ENCODE assay signal across 13 mouse cellular contexts in the genomic region with DNA sequence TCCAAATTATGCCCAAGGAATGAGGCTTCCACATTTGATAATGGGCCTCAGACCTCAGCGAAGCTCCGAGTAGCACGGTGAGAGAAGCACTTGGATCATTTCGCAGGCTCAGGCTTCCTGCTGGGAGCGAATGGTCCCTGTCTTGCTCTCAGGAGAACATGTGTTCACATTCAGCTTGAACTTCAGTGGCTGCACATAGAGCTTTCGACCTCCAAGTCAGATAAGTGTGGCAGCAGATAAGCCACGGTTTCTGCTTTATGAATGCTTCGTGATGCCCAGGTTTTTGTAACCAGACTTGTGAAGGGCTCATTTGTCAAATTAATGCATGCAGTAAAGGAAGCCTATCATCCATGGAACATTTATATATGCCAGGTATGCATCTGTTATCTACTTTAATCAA. TPM values are rescaled to one million over a fixed set of nuclear protein-coding genes. Genes with fewer than 3 reads are reported as not detected.
DNase-seq lines count a peak whose midpoint lies in the region; ATAC-seq lines count a peak whose summit lies in the region.
"Had no signal": no experiment of that assay in that cellular context is flagged by ENCODE, and none has a peak within 500 bp of the region (broad histone marks: within the 10 kb centered on the region; RNA-seq: fewer than 3 reads in every experiment).

No protein-coding gene starts in this region.

- H3K4me1 ChIP-seq in heart, embryonic 13.5 days = peaks cover 10% of the 10 kb centered on the region
- H3K4me1 ChIP-seq in liver, embryonic 16.5 days (ENCODE audit: control insufficient read depth, low read depth, low read length) = peaks cover 12% of the 10 kb centered on the region

- 45% methylated on average over 8 of the region's 8 CpGs for WGBS in heart, embryonic 13.5 days
- WGBS in liver, embryonic 16.5 days (ENCODE audit: insufficient replicate concordance) = 60% methylated on average over 8 of the region's 8 CpGs

- DNase-seq in heart, postnatal 14 days = no peak
- peak; percentile 19 for DNase-seq in brain, adult 2 months (ENCODE audit: low read depth, low spot score)
- peak; percentile 39 for DNase-seq in cerebellum, adult 9-10 months
- DNase-seq in frontal cortex, postnatal 36 days (ENCODE audit: low spot score in 2 of 2) = no peak
- DNase-seq: lung, postnatal 4 days; midbrain, embryonic 14.5 days; right cerebral cortex, adult 18-20 months had no signal

- H3K4me2 ChIP-seq in heart, embryonic 13.5 days = peak overlapping the region; percentile 79; the same call in 1 of the 2 replicates
- H3K4me2 ChIP-seq in liver, embryonic 16.5 days (ENCODE audit: low read depth, low read length) = no peak overlapping the region

- H3K9ac ChIP-seq in heart, embryonic 13.5 days = 0 out of 2 replicates have a peak overlapping the region, but pooled peaks have one; percentile 67
- peak overlapping the region; percentile 20; the same call in 1 of the 2 replicates for H3K9ac ChIP-seq in liver, embryonic 16.5 days (ENCODE audit: low read depth, low read length)

- ATAC-seq in heart, embryonic 13.5 days (ENCODE audit: extremely low read depth, insufficient number of reproducible peaks, low FRiP score, low TSS enrichment) = no peak
- ATAC-seq in liver, embryonic 16.5 days (ENCODE audit: low read depth) = no peak
- ATAC-seq in inflammation-experienced regulatory T-cells, adult 6 months = no peak
- ATAC-seq: activated CD4-positive, CD25-positive, alpha-beta regulatory T cell, adult 4 months had no signal

- H3K4me3 ChIP-seq in heart, embryonic 13.5 days = no peak overlapping the region
- H3K4me3 ChIP-seq in liver, embryonic 16.5 days (ENCODE audit: low read depth, low read length) = no peak overlapping the region

- H3K9me3 ChIP-seq in heart, embryonic 13.5 days = no peaks in the 10 kb centered on the region
- H3K9me3 ChIP-seq in liver, embryonic 16.5 days (replicated peaks; ENCODE audit: control insufficient read depth, low read length) = no peaks in the 10 kb centered on the region
- H3K9me3 ChIP-seq: embryonic facial prominence, embryonic 15.5 days; kidney, embryonic 15.5 days had no signal

- no peaks in the 10 kb centered on the region for H3K27me3 ChIP-seq in heart, embryonic 13.5 days (replicated peaks)
- H3K27me3 ChIP-seq in liver, embryonic 16.5 days (ENCODE audit: control insufficient read depth, insufficient read depth, low read depth, low read length) = no peaks in the 10 kb centered on the region
- H3K27me3 ChIP-seq: embryonic facial prominence, embryonic 15.5 days; kidney, embryonic 15.5 days had no signal

- peaks cover 13% of the 10 kb centered on the region for H3K36me3 ChIP-seq in heart, embryonic 13.5 days
- H3K36me3 ChIP-seq in liver, embryonic 16.5 days (ENCODE audit: control insufficient read depth, insufficient read depth) = no peaks in the 10 kb centered on the region; the same call in 1 of the 2 replicates

- H3K27ac ChIP-seq in heart, embryonic 13.5 days (replicated peaks) = no peak overlapping the region
- no peak overlapping the region for H3K27ac ChIP-seq in liver, embryonic 16.5 days (ENCODE audit: low read length)
- H3K27ac ChIP-seq: embryonic facial prominence, embryonic 15.5 days had no signal

- intact Hi-C loops in heart, postnatal 14 days (cut with DNase I) = no loop called here

RNA-seq across cellular contexts. Expression of a gene that starts 1.1 kb away (rescaled TPM):
- polyA plus RNA-seq in heart, embryonic 13.5 days (2015; fragmentation: Nextera tagmentation; extraction: Ambion mirVana) = 12.6 and 14.2 TPM in 2 replicates
- 10 to 100 TPM; 10.7 to 10.8 TPM for total RNA-seq in heart, postnatal 14 days (2021)
- 8.2 and 8.8 TPM in 2 replicates for polyA plus RNA-seq in liver, embryonic 16.5 days (2015; fragmentation: Nextera tagmentation; extraction: Ambion mirVana)
- polyA plus RNA-seq in inflammation-experienced regulatory T-cells, adult 6 months (2017; shearing (Covaris generic)) = 1 to 10 TPM; 1.2 to 4.2 (median 1.9) TPM

RNA-seq across cellular contexts. Expression of a gene that starts 30.9 kb away (rescaled TPM):
- polyA plus RNA-seq in heart, embryonic 13.5 days (2015; fragmentation: Nextera tagmentation; extraction: Ambion mirVana) = 11.8 and 12.0 TPM in 2 replicates
- 10 to 100 TPM in 1 of 2 experiments, 1 to 10 TPM in 1; 9.8 to 11.2 TPM for total RNA-seq in heart, postnatal 14 days (2021)
- 9.7 and 11.4 TPM in 2 replicates for polyA plus RNA-seq in liver, embryonic 16.5 days (2015; fragmentation: Nextera tagmentation; extraction: Ambion mirVana)
- polyA plus RNA-seq in inflammation-experienced regulatory T-cells, adult 6 months (2017; shearing (Covaris generic)) = 10 to 100 TPM; 21.6 to 35.1 (median 34.1) TPM

RNA-seq across cellular contexts. Expression of a gene that starts 31.2 kb away (rescaled TPM):
- 24.9 and 26.0 TPM in 2 replicates for polyA plus RNA-seq in heart, embryonic 13.5 days (2015; fragmentation: Nextera tagmentation; extraction: Ambion mirVana)
- total RNA-seq in heart, postnatal 14 days (2021) = 10 to 100 TPM; 22.0 to 26.9 TPM
- 10.0 and 10.5 TPM in 2 replicates for polyA plus RNA-seq in liver, embryonic 16.5 days (2015; fragmentation: Nextera tagmentation; extraction: Ambion mirVana)
- 10 to 100 TPM in 1 of 3 experiments, 1 to 10 TPM in 2; 9.2 to 11.2 (median 9.9) TPM for polyA plus RNA-seq in inflammation-experienced regulatory T-cells, adult 6 months (2017; shearing (Covaris generic))

Comparison
In these comparisons a context has a peak if more than half of its experiments do, and no peak if none do; other contexts are left out.
1. DNase-seq: peak in brain, adult 2 months (single experiment) and cerebellum, adult 9-10 months (single experiment); none in heart, postnatal 14 days (0 of 2) and frontal cortex, postnatal 36 days (0 of 2).